Mouse (Mus musculus): ENCODE data around the gene Cul7.

Cul7 gene

GRCm38 (mm10) chr17:46673850-46674529 is 23.9 kb downstream of the Cul7 start, which contains the start of gene Rrp36:
Gene Rrp36 (minus strand): TSS chr17:46674352.
- peak; percentile 92 for DNase-seq

GRCm38 (mm10) chr17:46674530-46675283 is 24.6 kb downstream of the Cul7 start:
- DNase-seq: no peak

- DNase-seq: no peak
These were observed 28.3 kb downstream of the Cul7 start, which contains the start of gene Mea1 for GRCm38 (mm10) chr17:46678416-46678815. Gene Mea1 (plus strand): TSS chr17:46678793.

- no peak for DNase-seq
These were observed 28.8 kb downstream of the Cul7 start for GRCm38 (mm10) chr17:46678911-46679310.

GRCm38 (mm10) chr17:46679843-46680759 is 30.0 kb downstream of the Cul7 start:
- peak; percentile 29 for DNase-seq

- DNase-seq: peak; percentile 98
These were observed 30.7 kb downstream of the Cul7 start, which contains the start of gene Klhdc3 for GRCm38 (mm10) chr17:46680760-46681373. Gene Klhdc3 (minus strand): TSS chr17:46680914.

GRCm38 (mm10) chr17:46681466-46682118 is 31.5 kb downstream of the Cul7 start:
- no peak for DNase-seq

- DNase-seq: no peak
These were observed 32.7 kb downstream of the Cul7 start for GRCm38 (mm10) chr17:46682654-46683389.

GRCm38 (mm10) chr17:46685913-46686312 is 35.8 kb downstream of the Cul7 start:
- DNase-seq: no peak

- no peak for DNase-seq
These were observed 40.5 kb downstream of the Cul7 start for GRCm38 (mm10) chr17:46690665-46691064.

- DNase-seq: no peak
These were observed 41.3 kb downstream of the Cul7 start for GRCm38 (mm10) chr17:46691390-46691789.

- DNase-seq: no peak
These were observed 44.5 kb downstream of the Cul7 start for GRCm38 (mm10) chr17:46694517-46695063.

- DNase-seq: no peak
These were observed 48.4 kb downstream of the Cul7 start for GRCm38 (mm10) chr17:46698515-46698914.

GRCm38 (mm10) chr17:46699245-46699644 is 49.1 kb downstream of the Cul7 start:
- DNase-seq: no peak

- no peak for DNase-seq
These were observed 49.8 kb downstream of the Cul7 start for GRCm38 (mm10) chr17:46699912-46700311.

- DNase-seq: no peak
These were observed 51.4 kb downstream of the Cul7 start for GRCm38 (mm10) chr17:46701489-46701888.

GRCm38 (mm10) chr17:46702100-46702499 is 52.0 kb downstream of the Cul7 start:
- DNase-seq: no peak

GRCm38 (mm10) chr17:46702506-46702905 is 52.4 kb downstream of the Cul7 start:
- DNase-seq: no peak

GRCm38 (mm10) chr17:46703971-46704886 is 54.1 kb downstream of the Cul7 start:
- no peak for DNase-seq
